22 mouse cellular contexts compared by ENCODE assay signal in genomic region chr7:67493795-67494687, GRCm38 (mm10).
DNase-seq lines count a peak whose midpoint lies in the region; ATAC-seq and TF ChIP-seq lines count a peak whose summit lies in the region.
"Had no signal": no experiment of that assay in that cellular context is flagged by ENCODE, and none has a peak within 500 bp of the region (broad histone marks: within the 10 kb centered on the region; RNA-seq: fewer than 3 reads in every experiment).

No protein-coding gene starts in this region.

- H3K27me3 ChIP-seq in forebrain, embryonic 13.5 days: no peaks in the 10 kb centered on the region
- H3K27me3 ChIP-seq in forebrain, postnatal 0 days (ENCODE audit: insufficient read depth, low read length): no peaks in the 10 kb centered on the region
- H3K27me3 ChIP-seq in midbrain, embryonic 16.5 days (ENCODE audit: control insufficient read depth, insufficient read depth, low read depth, low read length): no peaks in the 10 kb centered on the region
- H3K27me3 ChIP-seq in midbrain, embryonic 14.5 days (ENCODE audit: control insufficient read depth, insufficient read depth, low read length): no peaks in the 10 kb centered on the region
- H3K27me3 ChIP-seq: kidney, embryonic 15.5 days; liver, embryonic 13.5 days; midbrain, embryonic 12.5 days; neural tube, embryonic 15.5 days had no signal

- H3K9ac ChIP-seq in forebrain, embryonic 13.5 days: 0 out of 2 replicates have a peak overlapping the region, but pooled peaks have one; percentile 12
- H3K9ac ChIP-seq in forebrain, postnatal 0 days: no peak overlapping the region
- no peak overlapping the region for H3K9ac ChIP-seq in midbrain, embryonic 16.5 days (ENCODE audit: low read depth, low read length)
- H3K9ac ChIP-seq in midbrain, embryonic 14.5 days (replicated peaks; ENCODE audit: low read length): no peak overlapping the region
- H3K9ac ChIP-seq: kidney, embryonic 15.5 days; liver, embryonic 13.5 days; midbrain, embryonic 12.5 days; neural tube, embryonic 15.5 days had no signal

- no peak for ATAC-seq in forebrain, embryonic 13.5 days
- ATAC-seq in forebrain, postnatal 0 days: no peak
- ATAC-seq in midbrain, embryonic 16.5 days: 0 out of 2 replicates have a peak, but pooled peaks have one; percentile 26
- no peak for ATAC-seq in midbrain, embryonic 14.5 days (ENCODE audit: low FRiP score, low TSS enrichment)
- ATAC-seq: hindbrain, postnatal 0 days; intestine, embryonic 16.5 days had no signal

- no peak overlapping the region for H3K4me2 ChIP-seq in forebrain, embryonic 13.5 days
- H3K4me2 ChIP-seq in forebrain, postnatal 0 days (ENCODE audit: low read depth): no peak overlapping the region
- no peak overlapping the region for H3K4me2 ChIP-seq in midbrain, embryonic 16.5 days (ENCODE audit: low read length)
- no peak overlapping the region for H3K4me2 ChIP-seq in midbrain, embryonic 14.5 days (ENCODE audit: low read length)
- H3K4me2 ChIP-seq: kidney, embryonic 15.5 days; liver, embryonic 13.5 days; midbrain, embryonic 12.5 days; neural tube, embryonic 15.5 days had no signal

- no peaks in the 10 kb centered on the region for H3K4me1 ChIP-seq in forebrain, embryonic 13.5 days
- H3K4me1 ChIP-seq in forebrain, postnatal 0 days (ENCODE audit: insufficient read depth): no peaks in the 10 kb centered on the region
- no peaks in the 10 kb centered on the region for H3K4me1 ChIP-seq in midbrain, embryonic 16.5 days (ENCODE audit: control insufficient read depth, insufficient read depth, low read length)
- H3K4me1 ChIP-seq in midbrain, embryonic 14.5 days (ENCODE audit: control insufficient read depth, insufficient read depth, low read length): no peaks in the 10 kb centered on the region
- H3K4me1 ChIP-seq: kidney, embryonic 15.5 days; liver, embryonic 13.5 days; neural tube, embryonic 15.5 days had no signal

- WGBS in forebrain, embryonic 13.5 days: 78% methylated on average over 9 of the region's 9 CpGs
- WGBS in forebrain, postnatal 0 days: 70% methylated on average over 9 of the region's 9 CpGs
- whole genome bisulfite sequencing in midbrain, embryonic 16.5 days: 68% methylated on average over 9 of the region's 9 CpGs
- 70% methylated on average over 9 of the region's 9 CpGs for WGBS in midbrain, embryonic 14.5 days

- no peaks in the 10 kb centered on the region for H3K9me3 ChIP-seq in forebrain, embryonic 13.5 days (replicated peaks)
- H3K9me3 ChIP-seq in forebrain, postnatal 0 days (ENCODE audit: low read length): no peaks in the 10 kb centered on the region
- no peaks in the 10 kb centered on the region for H3K9me3 ChIP-seq in midbrain, embryonic 16.5 days (replicated peaks; ENCODE audit: control insufficient read depth, low read length, poor library complexity, severe bottlenecking)
- H3K9me3 ChIP-seq in midbrain, embryonic 14.5 days (ENCODE audit: control insufficient read depth, low read length): no peaks in the 10 kb centered on the region
- H3K9me3 ChIP-seq: forebrain, embryonic 10.5 days; kidney, embryonic 15.5 days; liver, embryonic 13.5 days; midbrain, embryonic 12.5 days; neural tube, embryonic 15.5 days had no signal

- no peak for DNase-seq in forebrain, postnatal 0 days
- no peak for DNase-seq in midbrain, embryonic 14.5 days
- DNase-seq in thymus, postnatal 10 days (ENCODE audit: low spot score in 2 of 2): peak; percentile 45 to 52
- no peak for DNase-seq in adipocyte (ENCODE audit: low spot score)
- DNase-seq in kidney, postnatal 36 days: no peak
- no peak for DNase-seq in right cerebral cortex, postnatal 14 days
- DNase-seq: cerebellum, adult 11-12 months; cerebellum, postnatal 10 days; kidney, postnatal 4 days; liver, embryonic 13.5 days; lung, adult 2 months; lung, postnatal 36 days; right cerebral cortex, adult 18-20 months had no signal

- no peaks in the 10 kb centered on the region for H3K36me3 ChIP-seq in forebrain, embryonic 13.5 days (ENCODE audit: poor library complexity, severe bottlenecking)
- no peaks in the 10 kb centered on the region for H3K36me3 ChIP-seq in forebrain, postnatal 0 days (ENCODE audit: insufficient read depth)
- no peaks in the 10 kb centered on the region for H3K36me3 ChIP-seq in midbrain, embryonic 16.5 days (ENCODE audit: control insufficient read depth, insufficient read depth, low read length)
- H3K36me3 ChIP-seq in midbrain, embryonic 14.5 days (ENCODE audit: control insufficient read depth, insufficient read depth, low read length): no peaks in the 10 kb centered on the region
- H3K36me3 ChIP-seq: forebrain, embryonic 10.5 days; kidney, embryonic 15.5 days; liver, embryonic 13.5 days; midbrain, embryonic 12.5 days; neural tube, embryonic 15.5 days had no signal

- no peak overlapping the region for H3K27ac ChIP-seq in forebrain, embryonic 13.5 days
- no peak overlapping the region for H3K27ac ChIP-seq in forebrain, postnatal 0 days (ENCODE audit: low read depth, low read length)
- no peak overlapping the region for H3K27ac ChIP-seq in midbrain, embryonic 16.5 days (ENCODE audit: low read length)
- H3K27ac ChIP-seq in midbrain, embryonic 14.5 days (replicated peaks; ENCODE audit: low read depth, low read length): no peak overlapping the region
- H3K27ac ChIP-seq: forebrain, embryonic 10.5 days; hindbrain, postnatal 0 days; kidney, embryonic 15.5 days; left cerebral cortex, adult 2 months; liver, embryonic 13.5 days; midbrain, embryonic 12.5 days; neural tube, embryonic 15.5 days had no signal

- TF ChIP-seq CTCF in forebrain, postnatal 0 days (IDR thresholded peaks at IDR 0.05; ENCODE audit: low read depth): no peak

- H3K4me3 ChIP-seq in forebrain, embryonic 13.5 days: no peak overlapping the region
- H3K4me3 ChIP-seq in forebrain, postnatal 0 days (ENCODE audit: low read depth, low read length): no peak overlapping the region
- no peak overlapping the region for H3K4me3 ChIP-seq in midbrain, embryonic 16.5 days (ENCODE audit: low read depth, low read length)
- no peak overlapping the region for H3K4me3 ChIP-seq in midbrain, embryonic 14.5 days (replicated peaks; ENCODE audit: low read depth, low read length)
- H3K4me3 ChIP-seq: forebrain, embryonic 10.5 days; kidney, embryonic 15.5 days; left cerebral cortex, adult 2 months; liver, embryonic 13.5 days; midbrain, embryonic 12.5 days; neural tube, embryonic 15.5 days had no signal

Comparison
In these comparisons a context has a peak if more than half of its experiments do, and no peak if none do; other contexts are left out.
1. DNase-seq: peak in thymus, postnatal 10 days (2 of 2); none in forebrain, postnatal 0 days (single experiment), midbrain, embryonic 14.5 days (single experiment), adipocyte (single experiment), kidney, postnatal 36 days (0 of 2) and right cerebral cortex, postnatal 14 days (single experiment).